Mouse (Mus musculus) heart, embryonic 14.5 days (tissue): ENCODE data around the gene Cntn5. TPM values are rescaled to one million over a fixed set of nuclear protein-coding genes. Genes with fewer than 3 reads are reported as not detected.

Source experiments
- ATAC-seq: fragments of 200-750 bp; cut with Nextera tagmentation; 2 replicates; pipeline ENCODE4 v1.8.0; 2017; ENCODE audit warnings: low read depth, moderate TSS enrichment; ENCODE audit not compliant: insufficient number of reproducible peaks, insufficient read depth, low FRiP score
- H3K27ac ChIP-seq, 2 experiments: fragments of 200-500 bp in 1 of 2; fragments of 300-500 bp in 1 of 2; sonication (generic) in 1 of 2; replicated peaks in 1 of 2; 2 replicates each; pipeline ENCODE4 v1.5.1; 2012 to 2014; ENCODE audit warnings: low read depth in 2 of 2, low read length in 2 of 2, control low read depth in 1 of 2, mild to moderate bottlenecking in 1 of 2, mixed read lengths in 1 of 2; ENCODE audit not compliant: control insufficient read depth in 1 of 2, insufficient read depth in 1 of 2
- H3K27me3 ChIP-seq: fragments of 300-500 bp; sonication (generic); 2 replicates; pipeline ENCODE4 v1.6.1; 2014; ENCODE audit warnings: mild to moderate bottlenecking, low read length, control low read depth; ENCODE audit not compliant: control insufficient read depth, insufficient read depth
- H3K36me3 ChIP-seq: fragments of 300-500 bp; sonication (generic); 2 replicates; pipeline ENCODE4 v1.6.1; 2014; ENCODE audit warnings: mild to moderate bottlenecking, control low read depth, low read length, mixed read lengths; ENCODE audit not compliant: control insufficient read depth, insufficient read depth
- H3K4me1 ChIP-seq, 2 experiments: fragments of 200-500 bp in 1 of 2; fragments of 300-500 bp in 1 of 2; sonication (generic) in 1 of 2; 2 replicates each; pipeline ENCODE4 v1.6.1; 2012 to 2014; ENCODE audit warnings: low read length in 2 of 2, control low read depth in 1 of 2, mixed read lengths in 1 of 2; ENCODE audit not compliant: control insufficient read depth in 2 of 2, insufficient read depth in 2 of 2
- H3K4me2 ChIP-seq: fragments of 300-500 bp; sonication (generic); 2 replicates; pipeline ENCODE4 v1.6.1; 2014; ENCODE audit warnings: mild to moderate bottlenecking, low read length
- H3K4me3 ChIP-seq, 2 experiments: fragments of 200-500 bp in 1 of 2; fragments of 300-500 bp in 1 of 2; sonication (generic) in 1 of 2; 2 replicates each; pipeline ENCODE4 v1.5.1; 2012 to 2014; ENCODE audit warnings: low read length in 2 of 2, mild to moderate bottlenecking in 2 of 2, control low read depth in 1 of 2, low read depth in 1 of 2, moderate library complexity in 1 of 2; ENCODE audit not compliant: control insufficient read depth in 1 of 2, insufficient read depth in 1 of 2
- H3K9ac ChIP-seq: fragments of 300-500 bp; sonication (generic); 2 replicates; pipeline ENCODE4 v1.6.1; 2014; ENCODE audit warnings: mild to moderate bottlenecking, low read length
- H3K9me3 ChIP-seq: fragments of 300-500 bp; sonication (generic); 2 replicates; pipeline ENCODE4 v1.6.1; 2016; ENCODE audit warnings: low read length, control low read depth; ENCODE audit not compliant: control insufficient read depth
- WGBS: fragments of 180-500 bp; shearing (Covaris S2); extraction: QIAGEN DNeasy Blood & Tissue Kit; methylation state at CpG from one replicate; pipeline ENCODE4 v1.1.7; 2014; 5-methylcytosine and 5-hydroxymethylcytosine counted together
- polyA plus RNA-seq: library from polyadenylated mRNA; unstranded; fragments of >200 nt; fragmentation: Nextera tagmentation; extraction: Ambion mirVana; gene quantifications from 2 replicates; pipeline ENCODE4 v1.2.1, GENCODE M21; 2014

The Cntn5 gene
- polyA plus RNA-seq, 1 experiment from 2014 or later: 0.65 TPM

DNA sequence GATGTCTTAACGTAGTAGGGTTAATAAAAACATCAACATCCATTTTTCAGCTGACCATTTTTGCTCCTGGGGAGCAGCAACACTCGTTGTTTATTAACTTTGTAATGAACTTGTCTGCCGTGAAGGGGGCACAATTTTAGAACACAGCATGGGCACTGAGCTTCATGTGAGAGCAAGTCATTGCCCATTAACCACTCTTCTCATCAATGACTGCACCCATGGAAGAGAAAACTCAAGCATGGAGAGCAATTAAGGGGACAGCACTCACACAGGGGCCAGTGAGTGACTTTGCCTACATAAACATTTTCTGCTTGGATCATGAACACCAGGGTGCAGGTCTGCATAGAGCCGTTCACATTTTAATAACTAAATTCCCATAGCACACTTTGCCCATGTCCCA lies 831.2 kb downstream of the Cntn5 start:
- 69% methylated on average over 4 of the region's 4 CpGs for WGBS
- Histone ChIP-seq H3K27me3 (no peaks in the 10 kb centered on the region), H3K4me2 (no peak overlapping the region), H3K4me3 (no peak overlapping the region), H3K36me3 (no peaks in the 10 kb centered on the region), H3K9ac (no peak overlapping the region), H3K4me1 (no peaks in the 10 kb centered on the region), H3K9me3 (no peaks in the 10 kb centered on the region), H3K27ac (no peak overlapping the region)
- ATAC-seq: no peak

DNA sequence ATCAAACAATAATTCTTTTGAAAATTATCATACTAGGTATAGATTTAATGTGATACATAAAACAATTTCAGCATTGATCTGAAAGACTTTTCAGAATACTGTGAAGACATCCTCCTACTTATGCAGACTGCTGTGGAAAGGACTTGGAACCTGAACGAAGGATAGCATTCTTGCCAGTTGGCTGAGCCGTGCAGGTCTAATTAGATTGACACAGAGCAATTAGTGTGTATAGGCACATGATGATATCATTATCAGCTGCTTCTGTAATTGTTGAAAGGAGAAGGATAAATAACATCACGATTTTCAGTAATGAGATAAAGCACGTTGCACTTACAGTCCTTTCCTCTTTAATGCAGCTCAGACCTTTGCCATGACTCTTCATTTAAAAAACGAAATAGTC lies 831.7 kb downstream of the Cntn5 start:
- ATAC-seq: no peak
- Histone ChIP-seq H3K4me1 (no peaks in the 10 kb centered on the region), H3K4me2 (no peak overlapping the region), H3K4me3 (no peak overlapping the region), H3K27me3 (no peaks in the 10 kb centered on the region), H3K27ac (no peak overlapping the region), H3K36me3 (no peaks in the 10 kb centered on the region), H3K9me3 (no peaks in the 10 kb centered on the region), H3K9ac (no peak overlapping the region)
- 44% methylated on average over 5 of the region's 5 CpGs for WGBS

- H3K9ac ChIP-seq: no peak overlapping the region
- 56% methylated on average over 2 of the region's 2 CpGs for WGBS
- H3K36me3 ChIP-seq: no peaks in the 10 kb centered on the region
- H3K4me2 ChIP-seq: no peak overlapping the region
- H3K4me3 ChIP-seq: no peak overlapping the region
- ATAC-seq: no peak
- no peaks in the 10 kb centered on the region for H3K27me3 ChIP-seq
- H3K27ac ChIP-seq: no peak overlapping the region
- H3K4me1 ChIP-seq: no peaks in the 10 kb centered on the region
- H3K9me3 ChIP-seq: no peaks in the 10 kb centered on the region
Observed at GRCm38 (mm10) chr9:10071271-10071670, 833.3 kb downstream of the Cntn5 start.

- Histone ChIP-seq H3K27me3 (no peaks in the 10 kb centered on the region), H3K9ac (no peak overlapping the region), H3K4me3 (no peak overlapping the region), H3K4me2 (no peak overlapping the region), H3K36me3 (no peaks in the 10 kb centered on the region), H3K27ac (no peak overlapping the region), H3K4me1 (no peaks in the 10 kb centered on the region), H3K9me3 (no peaks in the 10 kb centered on the region)
- no peak for ATAC-seq
- 76% methylated on average over 4 of the region's 4 CpGs for WGBS
Observed at GRCm38 (mm10) chr9:10044969-10045789, 859.4 kb downstream of the Cntn5 start.

DNA sequence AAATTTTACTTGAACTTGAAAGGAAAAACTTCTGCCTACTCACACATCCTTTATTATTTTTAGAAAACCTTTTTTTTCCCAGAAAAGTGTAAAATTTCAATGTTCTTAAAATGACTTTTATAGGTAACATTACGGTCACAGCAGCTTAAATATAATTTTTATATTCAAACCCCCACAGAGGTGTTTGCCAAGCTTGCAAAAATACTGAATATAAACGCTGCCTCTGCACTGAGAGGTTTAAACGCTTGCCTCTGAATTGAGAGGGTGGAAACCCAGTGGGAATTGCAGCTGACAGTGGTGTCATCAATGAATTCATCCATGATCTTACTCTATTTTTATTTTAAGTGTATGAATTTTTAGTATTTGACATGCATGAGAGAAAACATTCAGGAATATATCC lies 861.6 kb downstream of the Cntn5 start:
- no peak overlapping the region for H3K4me3 ChIP-seq
- no peaks in the 10 kb centered on the region for H3K4me1 ChIP-seq
- no peak overlapping the region for H3K4me2 ChIP-seq
- no peak overlapping the region for H3K27ac ChIP-seq
- H3K27me3 ChIP-seq: no peaks in the 10 kb centered on the region
- H3K36me3 ChIP-seq: no peaks in the 10 kb centered on the region
- ATAC-seq: no peak
- no peak overlapping the region for H3K9ac ChIP-seq
- 75% methylated on average over 3 of the region's 3 CpGs for WGBS
- no peaks in the 10 kb centered on the region for H3K9me3 ChIP-seq

GRCm38 (mm10) chr9:10015129-10015528 lies 889.4 kb downstream of the Cntn5 start:
- Histone ChIP-seq H3K27ac (no peak overlapping the region), H3K9me3 (no peaks in the 10 kb centered on the region), H3K4me3 (no peak overlapping the region), H3K27me3 (no peaks in the 10 kb centered on the region), H3K4me2 (no peak overlapping the region), H3K36me3 (no peaks in the 10 kb centered on the region), H3K9ac (no peak overlapping the region), H3K4me1 (no peaks in the 10 kb centered on the region)
- no peak for ATAC-seq
- WGBS: 69% methylated on average over 3 of the region's 3 CpGs

- Histone ChIP-seq H3K4me2 (no peak overlapping the region), H3K9me3 (no peaks in the 10 kb centered on the region), H3K9ac (no peak overlapping the region), H3K36me3 (no peaks in the 10 kb centered on the region), H3K27me3 (no peaks in the 10 kb centered on the region), H3K4me1 (no peaks in the 10 kb centered on the region), H3K4me3 (no peak overlapping the region), H3K27ac (no peak overlapping the region)
- no peak for ATAC-seq
- WGBS: 79% methylated on average over 8 of the region's 8 CpGs
Observed at GRCm38 (mm10) chr9:9984028-9984427, 920.5 kb downstream of the Cntn5 start.

GRCm38 (mm10) chr9:9983220-9983619 lies 921.4 kb downstream of the Cntn5 start:
- no peaks in the 10 kb centered on the region for H3K36me3 ChIP-seq
- no peaks in the 10 kb centered on the region for H3K9me3 ChIP-seq
- H3K9ac ChIP-seq: no peak overlapping the region
- no peak overlapping the region for H3K4me3 ChIP-seq
- no peak overlapping the region for H3K27ac ChIP-seq
- 64% methylated on average over 2 of the region's 2 CpGs for WGBS
- no peaks in the 10 kb centered on the region for H3K4me1 ChIP-seq
- ATAC-seq: no peak
- no peaks in the 10 kb centered on the region for H3K27me3 ChIP-seq
- H3K4me2 ChIP-seq: no peak overlapping the region
